Mouse (Mus musculus) lung, adult 2 months (tissue): Measurements from ENCODE around the gene Ncf4.

Experiments used
- CTCF ChIP-seq: fragments of 200-500 bp; IDR thresholded peaks from 2 replicates; pipeline ENCODE4 v1.5.1; 2011; ENCODE audit warnings: mild to moderate bottlenecking, low read length, control low read depth; ENCODE audit not compliant: insufficient read depth
- POLR2A ChIP-seq: fragments of 200-500 bp; IDR thresholded peaks from 2 replicates; pipeline ENCODE4 v1.6.1; 2011; ENCODE audit warnings: low read depth, mild to moderate bottlenecking, control low read depth, low read length, borderline replicate concordance; ENCODE audit errors: extremely low read depth

- TF ChIP-seq CTCF (no peak), POLR2A (no peak)
Observed at GRCm38 (mm10) chr15:78258246-78258865, 13.8 kb downstream of the Ncf4 start.
